Mouse (Mus musculus) layer of hippocampus, adult 2 months (tissue): ENCODE measurements at regions not wholly inside any gene's neighbourhood (a gene's known extent, or its start where the extent isn't known, plus 50 kb on each side); places are given as distances from the start of the nearest gene placed in this dataset.
A peak's percentile ranks its signal among the peaks of the same experiment; 100 is the strongest.

Experiments
- DNase-seq, 2 experiments: peaks; one replicate each; pipeline ENCODE4 v3.0.0; 2022; ENCODE audit warnings: low spot score in 2 of 2
- H3K27ac ChIP-seq: fragments of 200-600 bp; 2 replicates; pipeline ENCODE4 v1.8.1; 2022
- H3K4me3 ChIP-seq: fragments of 200-600 bp; 2 replicates; pipeline ENCODE4 v1.8.1; 2022; ENCODE audit warnings: mild to moderate bottlenecking
- CTCF ChIP-seq: fragments of 200-600 bp; conservative IDR thresholded peaks from 2 replicates; pipeline ENCODE4 v1.8.1; 2022; ENCODE audit warnings: antibody characterized with exemption, mild to moderate bottlenecking, moderate library complexity

DNA sequence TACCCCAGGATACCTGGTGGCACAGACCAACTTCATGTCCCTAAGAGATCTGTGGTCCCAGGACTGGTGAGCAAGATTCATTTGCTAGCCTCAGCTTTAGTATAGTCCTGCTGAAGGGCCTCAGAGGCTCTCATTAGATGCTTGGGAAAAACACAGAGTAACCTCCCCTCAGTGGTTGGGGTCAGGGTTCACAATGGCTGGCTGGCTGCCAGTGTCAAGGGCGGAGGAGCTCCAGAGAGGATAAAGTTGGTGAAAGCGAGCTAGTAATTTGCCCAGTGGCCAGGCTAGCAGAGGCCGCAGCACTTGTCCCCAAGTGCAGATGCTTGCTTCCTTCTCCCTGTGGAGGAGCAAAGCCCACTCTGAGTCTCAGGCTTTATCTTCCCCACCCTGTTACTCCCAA lies 203.8 kb upstream of the Prox1 start:
- no peak for DNase-seq
- Histone ChIP-seq H3K27ac (no peak overlapping the region), H3K4me3 (no peak overlapping the region)
- TF ChIP-seq CTCF, result no peak

GRCm38 (mm10) chr1:190366631-190367030 lies 196.1 kb upstream of the Prox1 start:
- no peak for TF ChIP-seq CTCF
- DNase-seq, result no peak
- H3K27ac ChIP-seq, result no peak overlapping the region
- H3K4me3 ChIP-seq, result no peak overlapping the region

DNA sequence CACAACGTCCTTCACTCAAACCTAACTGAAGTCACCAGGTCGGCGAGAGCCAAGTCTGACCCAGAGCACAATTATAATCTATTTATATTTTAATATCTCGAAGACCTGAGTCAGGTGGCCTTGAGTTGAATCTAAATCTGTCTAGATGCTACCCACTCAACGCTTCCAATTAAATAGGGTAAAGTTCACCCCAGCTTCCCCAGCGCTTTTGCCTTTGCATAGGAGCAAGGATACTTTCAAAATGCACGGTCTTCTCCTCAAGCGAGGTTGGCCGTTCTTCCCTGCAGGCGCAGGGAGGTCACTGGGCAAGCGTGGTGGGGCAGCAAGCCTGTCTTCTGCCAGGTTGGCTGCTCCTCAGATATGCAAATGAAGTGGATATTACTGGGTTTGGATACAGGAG lies 194.6 kb upstream of the Prox1 start:
- TF ChIP-seq CTCF, result no peak

GRCm38 (mm10) chr1:190360661-190361060 lies 190.1 kb upstream of the Prox1 start:
- Histone ChIP-seq H3K27ac (no peak overlapping the region), H3K4me3 (no peak overlapping the region)
- TF ChIP-seq CTCF, result no peak
- DNase-seq, result no peak

More for the DNA sequence above, 194.6 kb upstream of the Prox1 start:
- Histone ChIP-seq H3K4me3 (no peak overlapping the region), H3K27ac (no peak overlapping the region)
- DNase-seq, result no peak

- no peak for TF ChIP-seq CTCF
- no peak for DNase-seq
- no peak overlapping the region for H3K27ac ChIP-seq
- no peak overlapping the region for H3K4me3 ChIP-seq
These were observed 187.3 kb upstream of the Prox1 start for GRCm38 (mm10) chr1:190357779-190358178.

DNA sequence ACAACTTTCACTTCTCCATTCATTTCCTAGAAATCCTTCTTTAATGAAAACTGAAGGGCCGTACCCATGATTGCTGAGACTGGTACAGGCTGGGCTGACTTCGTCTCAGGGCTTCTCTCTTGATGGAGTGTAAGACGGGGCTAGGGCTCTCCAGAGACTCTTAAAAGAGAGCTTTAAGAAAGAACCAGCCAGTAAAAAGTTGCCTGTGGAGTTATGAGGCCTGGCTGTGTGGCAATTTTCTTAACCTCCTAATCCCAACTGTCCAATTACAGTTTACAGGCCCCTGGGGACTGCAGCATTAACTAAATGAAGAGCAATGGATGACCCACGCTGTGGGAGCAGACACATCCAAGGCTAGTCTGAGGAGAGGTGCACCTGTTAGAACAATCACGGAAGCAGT lies 177.1 kb upstream of the Prox1 start:
- no peak overlapping the region for H3K4me3 ChIP-seq

GRCm38 (mm10) chr1:190340715-190341114 lies 170.2 kb upstream of the Prox1 start:
- DNase-seq, result no peak
- no peak for TF ChIP-seq CTCF
- Histone ChIP-seq H3K27ac (no peak overlapping the region), H3K4me3 (no peak overlapping the region)

More for the DNA sequence above, 177.1 kb upstream of the Prox1 start:
- H3K27ac ChIP-seq, result no peak overlapping the region
- DNase-seq, result no peak
- no peak for TF ChIP-seq CTCF

DNA sequence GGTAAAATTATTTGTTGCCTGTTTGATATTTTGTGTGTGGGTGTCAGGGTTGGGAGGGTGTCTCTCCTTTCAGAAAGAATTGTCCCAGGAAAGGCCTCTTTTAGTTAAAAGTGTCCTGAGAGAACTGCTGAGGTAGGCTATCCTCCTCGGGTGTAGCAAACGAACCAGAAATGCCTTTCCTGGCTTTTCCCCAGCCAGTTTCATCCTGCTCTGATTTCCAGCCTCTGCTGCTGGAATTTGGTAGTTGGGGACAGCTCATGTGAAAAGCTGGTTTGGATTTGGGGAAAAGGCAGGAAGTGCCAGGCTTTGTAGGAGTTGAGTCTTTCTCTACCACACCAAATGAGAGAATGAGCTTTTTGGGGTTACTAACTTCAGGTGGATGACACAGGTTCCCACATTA lies 164.0 kb upstream of the Prox1 start:
- Histone ChIP-seq H3K4me3 (no peak overlapping the region), H3K27ac (peak overlapping the region; percentile 85)
- peak in 1 of 2 experiments; percentile 12 for DNase-seq
- TF ChIP-seq CTCF, result no peak

- no peak overlapping the region for H3K4me3 ChIP-seq
- peak overlapping the region; percentile 85 for H3K27ac ChIP-seq
- DNase-seq, result peak; percentile 28 to 40
- TF ChIP-seq CTCF, result no peak
These were observed 163.5 kb upstream of the Prox1 start for GRCm38 (mm10) chr1:190334053-190334452.

DNA sequence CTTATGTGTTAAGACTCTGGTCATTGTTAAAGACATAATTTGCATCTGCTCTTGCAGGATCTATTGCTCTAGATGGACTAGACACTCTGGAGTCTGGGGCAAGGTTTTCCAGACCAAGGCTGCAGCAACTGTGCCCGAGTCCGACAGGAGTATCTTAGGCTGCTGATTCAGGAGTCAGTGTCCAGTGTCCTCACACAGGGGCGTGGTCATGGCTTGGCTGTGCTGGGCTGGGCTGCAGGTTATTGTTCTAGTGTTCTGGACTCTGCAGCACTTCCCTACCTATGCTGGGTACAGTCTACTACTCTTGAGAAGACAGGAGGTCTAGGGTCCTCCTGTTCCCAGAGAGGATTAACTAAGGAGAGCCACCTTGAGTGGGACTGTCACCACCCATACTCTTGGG lies 161.5 kb upstream of the Prox1 start:
- Histone ChIP-seq H3K4me3 (no peak overlapping the region), H3K27ac (no peak overlapping the region)
- no peak for TF ChIP-seq CTCF
- DNase-seq, result no peak

- no peak for TF ChIP-seq CTCF
- DNase-seq, result no peak
- no peak overlapping the region for H3K27ac ChIP-seq
- no peak overlapping the region for H3K4me3 ChIP-seq
These were observed 154.0 kb upstream of the Prox1 start for GRCm38 (mm10) chr1:190324562-190324961.

DNA sequence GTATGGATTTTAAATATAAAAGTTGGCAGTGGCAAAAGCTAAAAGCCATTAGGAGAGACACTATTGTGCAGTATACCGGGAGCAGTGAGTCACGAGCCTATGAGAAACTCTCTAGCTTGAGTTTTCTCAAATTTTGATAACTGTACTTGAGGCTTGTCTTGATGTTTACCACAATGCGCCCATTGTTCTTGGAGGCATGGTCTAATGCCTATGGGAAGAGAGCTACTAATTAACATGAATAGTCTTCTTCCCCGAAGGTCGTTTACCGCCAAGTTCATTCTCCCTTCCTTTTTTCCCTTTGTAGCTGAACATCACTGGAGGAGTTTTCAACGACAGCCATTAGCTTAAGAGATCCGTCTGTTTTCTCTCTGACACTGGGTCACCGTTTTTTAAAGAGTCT lies 153.2 kb upstream of the Prox1 start:
- DNase-seq, result no peak
- Histone ChIP-seq H3K27ac (no peak overlapping the region), H3K4me3 (no peak overlapping the region)
- no peak for TF ChIP-seq CTCF

DNA sequence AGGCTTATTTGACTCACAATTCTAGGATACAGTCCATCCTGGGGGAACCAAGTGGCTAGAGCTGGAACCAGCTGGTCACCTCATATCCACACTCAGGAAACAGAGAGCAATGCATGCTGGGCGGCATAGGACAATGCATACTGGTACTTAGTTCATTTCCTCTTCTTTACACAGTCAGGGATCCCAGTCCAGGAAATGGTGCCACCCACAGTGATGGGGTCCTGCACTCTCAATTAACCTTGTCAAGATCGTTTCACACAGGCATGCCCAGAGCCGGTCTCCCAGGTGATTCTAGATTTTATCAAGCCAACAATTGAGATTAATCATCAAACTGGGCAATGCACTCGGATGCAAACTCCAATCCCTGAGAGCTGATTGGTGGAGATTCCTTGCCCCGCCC lies 145.7 kb upstream of the Prox1 start:
- DNase-seq, result no peak
- no peak for TF ChIP-seq CTCF
- Histone ChIP-seq H3K27ac (no peak overlapping the region), H3K4me3 (no peak overlapping the region)

DNA sequence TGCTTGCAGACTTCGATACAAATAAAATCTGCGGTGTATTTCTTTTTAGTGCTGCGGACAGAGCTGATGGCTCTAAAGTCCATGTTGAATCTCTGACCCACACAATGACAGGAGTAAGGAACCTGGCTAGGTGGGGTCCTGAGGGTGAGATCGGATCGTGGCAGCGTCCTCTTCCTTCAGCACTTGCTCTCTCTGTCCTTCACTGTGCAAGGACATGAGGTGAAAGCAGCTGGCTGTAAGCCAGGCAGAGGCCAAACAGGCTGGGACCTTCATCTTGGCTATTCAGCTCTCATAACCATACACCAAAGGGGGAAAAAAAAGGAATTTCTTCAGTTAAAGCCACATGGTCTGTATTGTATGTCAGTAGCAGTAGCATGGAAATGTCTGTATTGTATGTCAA lies 139.3 kb upstream of the Prox1 start:
- TF ChIP-seq CTCF, result no peak
- Histone ChIP-seq H3K4me3 (no peak overlapping the region), H3K27ac (no peak overlapping the region)
- no peak for DNase-seq

- no peak overlapping the region for H3K4me3 ChIP-seq
- TF ChIP-seq CTCF, result no peak
- H3K27ac ChIP-seq, result no peak overlapping the region; the same call in 1 of the 2 replicates
- no peak for DNase-seq
These were observed 137.2 kb upstream of the Prox1 start for GRCm38 (mm10) chr1:190307751-190308150.
